Mouse (Mus musculus): ENCODE measurements around the gene Kctd4.

GRCm38 (mm10) chr14:75962250-75962649 lies 7.4 kb downstream of the Kctd4 start:
- no peak for TF ChIP-seq CTCF (IDR thresholded peaks at IDR 0.05; ENCODE audit: control insufficient read depth, insufficient read depth, low read length)
- no peak for TF ChIP-seq POLR2A (IDR thresholded peaks at IDR 0.05; ENCODE audit: borderline replicate concordance, control insufficient read depth, low read depth, low read length)

Data from bone marrow, adult 2 months (tissue).